ENCODE assay signal across 26 mouse cellular contexts in the genomic region with DNA sequence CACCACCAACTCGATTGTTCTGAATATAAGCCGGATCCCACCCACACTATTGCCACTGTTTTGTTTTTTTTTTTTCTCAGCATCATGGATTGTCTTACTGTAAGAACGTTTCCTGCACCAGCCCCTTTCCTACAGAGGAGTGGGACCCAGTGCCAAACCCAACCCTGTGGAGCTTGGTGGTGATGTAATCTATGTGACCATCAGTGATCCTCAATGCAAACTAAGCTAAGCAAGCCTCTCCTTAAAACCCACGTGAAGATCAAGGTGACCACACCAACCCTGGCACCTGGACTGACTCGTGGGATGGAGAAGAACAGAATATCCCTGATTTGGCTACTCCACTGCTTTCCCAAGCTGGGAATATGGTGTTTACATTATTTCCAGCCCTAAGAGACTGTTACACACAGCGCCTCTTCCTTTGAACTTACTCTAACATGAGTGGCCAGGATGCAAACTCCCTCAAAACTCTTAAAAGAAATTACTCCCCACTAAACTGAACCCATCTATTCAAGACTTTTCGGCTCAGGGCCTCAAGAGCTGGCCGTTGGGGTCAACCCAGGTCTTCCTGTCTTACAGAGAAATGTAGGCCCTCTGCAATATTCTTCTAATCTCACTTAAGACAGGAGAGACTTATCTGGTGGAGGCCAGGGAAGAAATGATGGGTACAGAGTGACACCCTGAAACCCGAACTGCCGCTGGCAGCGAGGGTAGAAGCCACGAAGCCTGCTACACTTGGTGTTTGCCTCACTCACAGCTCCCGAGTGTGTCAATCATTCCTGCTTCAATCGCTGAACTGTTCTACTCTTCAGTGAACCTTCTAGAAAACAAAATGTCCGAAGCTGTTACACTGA. TPM values are rescaled to one million over a fixed set of nuclear protein-coding genes. Genes with fewer than 3 reads are reported as not detected.
DNase-seq lines count a peak whose midpoint lies in the region; ATAC-seq and TF ChIP-seq lines count a peak whose summit lies in the region.
"Had no signal": no experiment of that assay in that cellular context is flagged by ENCODE, and none has a peak within 500 bp of the region (broad histone marks: within the 10 kb centered on the region; RNA-seq: fewer than 3 reads in every experiment).

No protein-coding gene starts in this region.

- H3K27me3 ChIP-seq in liver, adult 2 months (ENCODE audit: control insufficient read depth, insufficient read depth, low read length) = no peaks in the 10 kb centered on the region
- H3K27me3 ChIP-seq in liver, postnatal 0 days (ENCODE audit: insufficient read depth, low read length) = no peaks in the 10 kb centered on the region
- H3K27me3 ChIP-seq: embryonic facial prominence, embryonic 12.5 days; limb, embryonic 12.5 days; midbrain, embryonic 15.5 days; neural tube, embryonic 12.5 days had no signal

- no peaks in the 10 kb centered on the region for H3K9me3 ChIP-seq in liver, postnatal 0 days (ENCODE audit: low read length)
- H3K9me3 ChIP-seq: embryonic facial prominence, embryonic 12.5 days; heart, embryonic 10.5 days; limb, embryonic 12.5 days; midbrain, embryonic 15.5 days had no signal

- H3K36me3 ChIP-seq in liver, adult 2 months (ENCODE audit: control insufficient read depth, insufficient read depth, low read length) = no peaks in the 10 kb centered on the region
- no peaks in the 10 kb centered on the region for H3K36me3 ChIP-seq in liver, postnatal 0 days (replicated peaks; ENCODE audit: insufficient read depth, low read length)
- H3K36me3 ChIP-seq: embryonic facial prominence, embryonic 12.5 days; limb, embryonic 12.5 days; midbrain, embryonic 15.5 days; neural tube, embryonic 12.5 days had no signal

- 59% methylated on average over 15 of the region's 15 CpGs for WGBS in liver, adult 2 months
- 53% methylated on average over 15 of the region's 15 CpGs for WGBS in liver, postnatal 0 days (ENCODE audit: insufficient replicate concordance)

- TF ChIP-seq POLR2A in liver, adult 2 months (IDR thresholded peaks at IDR 0.05; ENCODE audit: extremely low read depth, insufficient read depth, low read length) = no peak

- H3K4me3 ChIP-seq in liver, adult 2 months (ENCODE audit: insufficient read depth, low read depth, low read length) = no peak overlapping the region
- no peak overlapping the region for H3K4me3 ChIP-seq in liver, postnatal 0 days (ENCODE audit: low read depth, low read length)
- H3K4me3 ChIP-seq: embryonic facial prominence, embryonic 12.5 days; erythroblast, embryonic 14.5 days; heart, embryonic 10.5 days; limb, embryonic 12.5 days; midbrain, embryonic 15.5 days; neural tube, embryonic 12.5 days had no signal

- H3K79me2 ChIP-seq in liver, adult 2 months (ENCODE audit: control insufficient read depth, insufficient read depth, low read length) = no peaks in the 10 kb centered on the region

- H3K27ac ChIP-seq in liver, adult 2 months (replicated peaks; ENCODE audit: insufficient read depth, low read depth, low read length) = peak overlapping the region; percentile 68
- H3K27ac ChIP-seq in liver, postnatal 0 days (ENCODE audit: low read depth) = 0 out of 2 replicates have a peak overlapping the region, but pooled peaks have one; percentile 18
- H3K27ac ChIP-seq: embryonic facial prominence, embryonic 12.5 days; heart, embryonic 10.5 days; limb, embryonic 12.5 days; midbrain, embryonic 15.5 days; neural tube, embryonic 12.5 days had no signal

- TF ChIP-seq CTCF in liver, adult 2 months (IDR thresholded peaks at IDR 0.05; ENCODE audit: low read depth, low read length) = no peak
- TF ChIP-seq CTCF in liver, postnatal 0 days (IDR thresholded peaks at IDR 0.05; ENCODE audit: low read depth) = no peak

- no peak for ATAC-seq in liver, postnatal 0 days
- ATAC-seq: forebrain, embryonic 14.5 days; hindbrain, embryonic 16.5 days; intestine, embryonic 16.5 days; midbrain, embryonic 15.5 days had no signal

- no peak overlapping the region for H3K4me2 ChIP-seq in liver, postnatal 0 days (ENCODE audit: low read depth, low read length)
- H3K4me2 ChIP-seq: embryonic facial prominence, embryonic 12.5 days; limb, embryonic 12.5 days; midbrain, embryonic 15.5 days; neural tube, embryonic 12.5 days had no signal

- peaks cover 29% of the 10 kb centered on the region for H3K4me1 ChIP-seq in liver, adult 2 months (ENCODE audit: control insufficient read depth, insufficient read depth, low read length)
- H3K4me1 ChIP-seq in liver, postnatal 0 days (ENCODE audit: insufficient read depth) = peaks cover 28% of the 10 kb centered on the region

- peak; percentile 54; the same call in 1 of the 2 replicates for TF ChIP-seq EP300 in liver, postnatal 0 days (IDR thresholded peaks at IDR 0.05; ENCODE audit: low read depth)

- peak; percentile 30 for DNase-seq in retina, embryonic 14.5 days (ENCODE audit: low spot score)
- DNase-seq in retina, postnatal 1 day = no peak
- peak; percentile 52 for DNase-seq in liver, adult 2 months (ENCODE audit: extremely low read depth, low read depth, low spot score)
- DNase-seq in liver, postnatal 0 days = no peak
- no peak for DNase-seq in left cerebral cortex, postnatal 10 days (ENCODE audit: extremely low spot score in 1 of 2, low spot score in 2 of 2)
- no peak for DNase-seq in urinary bladder, postnatal 25 days (ENCODE audit: low spot score)
- DNase-seq in testis, postnatal 10 days (ENCODE audit: low spot score) = no peak
- DNase-seq: adrenal gland, postnatal 14 days; cerebellum, adult 11-12 months; cerebellum, postnatal 10 days; gastrocnemius, postnatal 36 days; kidney, postnatal 14 days; layer of hippocampus, postnatal 36 days; lung, adult 2 months; right cerebral cortex, adult 18-20 months; right cerebral cortex, postnatal 4 days; thymus, postnatal 36 days had no signal

- H3K9ac ChIP-seq in liver, adult 2 months (ENCODE audit: low read depth, low read length) = peak overlapping the region; percentile 36; the same call in 1 of the 2 replicates
- no peak overlapping the region; the same call in 1 of the 2 replicates for H3K9ac ChIP-seq in liver, postnatal 0 days (replicated peaks)
- H3K9ac ChIP-seq: embryonic facial prominence, embryonic 12.5 days; limb, embryonic 12.5 days; midbrain, embryonic 15.5 days; neural tube, embryonic 12.5 days had no signal

- intact Hi-C loops in left cerebral cortex, postnatal 10 days (cut with DNase I) = no loop called here

RNA-seq across cellular contexts. Expression of gene Rwdd3, which starts 2.2 kb away (rescaled TPM):
- total RNA-seq in liver, adult 2 months (2014; rRNA removed) = 10.5 and 12.9 TPM in 2 replicates
- 2.5 and 3.5 TPM in 2 replicates for polyA plus RNA-seq in liver, adult 2 months (2012; rRNA removed)
- polyA plus RNA-seq in liver, postnatal 0 days (2015; fragmentation: Nextera tagmentation; extraction: Ambion mirVana) = 5.9 and 8.2 TPM in 2 replicates
- 10 to 100 TPM; 14.9 to 16.5 TPM for total RNA-seq in left cerebral cortex, postnatal 10 days (2021)

Comparison
In these comparisons a context has a peak if more than half of its experiments do, and no peak if none do; other contexts are left out.
1. DNase-seq: peak in retina, embryonic 14.5 days (single experiment) and liver, adult 2 months (single experiment); none in retina, postnatal 1 day (single experiment), liver, postnatal 0 days (single experiment), left cerebral cortex, postnatal 10 days (0 of 2), urinary bladder, postnatal 25 days (single experiment) and testis, postnatal 10 days (single experiment).